19 mouse cellular contexts compared by ENCODE assay signal in the genomic region with DNA sequence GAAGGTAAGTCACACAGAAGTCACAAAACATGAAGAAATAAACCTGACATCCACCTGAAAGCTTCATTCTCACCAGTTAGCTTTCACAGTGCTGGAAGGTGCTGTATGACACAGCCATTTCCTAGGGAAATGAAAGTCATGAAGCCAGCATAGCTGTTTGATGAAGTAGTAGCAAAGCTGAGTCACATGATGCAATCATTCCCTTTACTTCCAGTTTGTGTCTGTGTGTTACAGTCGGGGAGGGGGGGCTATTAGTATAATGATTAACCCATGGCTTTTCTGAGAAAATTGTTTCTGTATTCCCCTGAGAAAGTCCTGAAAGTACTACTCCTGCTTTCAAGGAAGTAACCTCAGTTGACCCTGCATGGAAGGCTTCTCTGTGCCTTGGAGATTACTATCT.
DNase-seq lines count a peak whose midpoint lies in the region; ATAC-seq and TF ChIP-seq lines count a peak whose summit lies in the region.
"Had no signal": no experiment of that assay in that cellular context is flagged by ENCODE, and none has a peak within 500 bp of the region (broad histone marks: within the 10 kb centered on the region; RNA-seq: fewer than 3 reads in every experiment).

No protein-coding gene starts in this region.

- no peak overlapping the region for H3K9ac ChIP-seq in intestine, embryonic 15.5 days
- no peak overlapping the region for H3K9ac ChIP-seq in kidney, postnatal 0 days (ENCODE audit: low read depth, low read length)
- H3K9ac ChIP-seq: embryonic facial prominence, embryonic 13.5 days; heart, embryonic 15.5 days; midbrain, embryonic 15.5 days had no signal

- no peak for TF ChIP-seq CTCF in kidney, postnatal 0 days (IDR thresholded peaks at IDR 0.05; ENCODE audit: low read depth)

- WGBS in intestine, embryonic 15.5 days = 47% methylated on average over 1 of the region's 1 CpGs
- 46% methylated on average over 1 of the region's 1 CpGs for WGBS in kidney, postnatal 0 days

- peak; percentile 94 for ATAC-seq in intestine, embryonic 15.5 days
- ATAC-seq in kidney, postnatal 0 days (replicated peaks; ENCODE audit: low FRiP score, low read depth) = peak; percentile 80
- ATAC-seq in CD4-positive, CD25-positive, alpha-beta regulatory T cell, adult 4 months = no peak
- ATAC-seq: forebrain, embryonic 16.5 days; hindbrain, postnatal 0 days; midbrain, embryonic 15.5 days had no signal

- H3K27me3 ChIP-seq in intestine, embryonic 15.5 days (replicated peaks) = no peaks in the 10 kb centered on the region
- H3K27me3 ChIP-seq in kidney, postnatal 0 days (ENCODE audit: insufficient read depth, low read length) = no peaks in the 10 kb centered on the region
- H3K27me3 ChIP-seq: embryonic facial prominence, embryonic 13.5 days; heart, embryonic 15.5 days; megakaryocyte, embryonic 14.5 days; midbrain, embryonic 15.5 days had no signal

- H3K36me3 ChIP-seq in intestine, embryonic 15.5 days = no peaks in the 10 kb centered on the region
- no peaks in the 10 kb centered on the region for H3K36me3 ChIP-seq in kidney, postnatal 0 days (ENCODE audit: insufficient read depth, low read length)
- H3K36me3 ChIP-seq: embryonic facial prominence, embryonic 13.5 days; heart, embryonic 15.5 days; midbrain, embryonic 15.5 days had no signal

- no peak overlapping the region for H3K4me3 ChIP-seq in intestine, embryonic 15.5 days (replicated peaks)
- H3K4me3 ChIP-seq in kidney, postnatal 0 days (replicated peaks; ENCODE audit: low read depth, low read length) = no peak overlapping the region
- H3K4me3 ChIP-seq: embryonic facial prominence, embryonic 13.5 days; heart, embryonic 15.5 days; megakaryocyte, embryonic 14.5 days; midbrain, embryonic 15.5 days; myocyte had no signal

- peak; percentile 5 for DNase-seq in kidney, adult 11 months
- DNase-seq in kidney, adult 18-20 months = no peak
- DNase-seq in A20 (ENCODE audit: low read depth, low spot score) = peak; percentile 18
- DNase-seq in kidney, postnatal 0 days (ENCODE audit: low spot score) = peak; percentile 10
- DNase-seq in urinary bladder, adult 2 months (ENCODE audit: low spot score) = no peak
- DNase-seq: adrenal gland, adult 8-10 months; cerebellum, adult 9-11 months; gastrocnemius, postnatal 25 days; lung, adult 18-20 months; right cerebral cortex, postnatal 14 days had no signal

- no peaks in the 10 kb centered on the region for H3K4me1 ChIP-seq in intestine, embryonic 15.5 days (replicated peaks)
- H3K4me1 ChIP-seq in kidney, postnatal 0 days (replicated peaks; ENCODE audit: insufficient read depth, low read length) = no peaks in the 10 kb centered on the region
- H3K4me1 ChIP-seq: embryonic facial prominence, embryonic 13.5 days; heart, embryonic 15.5 days; megakaryocyte, embryonic 14.5 days; midbrain, embryonic 15.5 days had no signal

- no peak overlapping the region for H3K27ac ChIP-seq in intestine, embryonic 15.5 days
- H3K27ac ChIP-seq in kidney, postnatal 0 days = no peak overlapping the region
- H3K27ac ChIP-seq: embryonic facial prominence, embryonic 13.5 days; heart, embryonic 15.5 days; hindbrain, postnatal 0 days; midbrain, embryonic 15.5 days had no signal

- no peaks in the 10 kb centered on the region for H3K9me3 ChIP-seq in intestine, embryonic 15.5 days
- no peaks in the 10 kb centered on the region for H3K9me3 ChIP-seq in kidney, postnatal 0 days (replicated peaks; ENCODE audit: low read length)
- H3K9me3 ChIP-seq: embryonic facial prominence, embryonic 13.5 days; heart, embryonic 15.5 days; megakaryocyte, embryonic 14.5 days; midbrain, embryonic 15.5 days had no signal

- H3K4me2 ChIP-seq in intestine, embryonic 15.5 days (replicated peaks) = no peak overlapping the region
- no peak overlapping the region for H3K4me2 ChIP-seq in kidney, postnatal 0 days (ENCODE audit: low read length)
- H3K4me2 ChIP-seq: embryonic facial prominence, embryonic 13.5 days; heart, embryonic 15.5 days; midbrain, embryonic 15.5 days had no signal

Comparison
In these comparisons a context has a peak if more than half of its experiments do, and no peak if none do; other contexts are left out.
1. DNase-seq: peak in kidney, adult 11 months (single experiment), A20 (single experiment) and kidney, postnatal 0 days (single experiment); none in kidney, adult 18-20 months (single experiment) and urinary bladder, adult 2 months (single experiment).